Mouse (Mus musculus) Muller cell, postnatal 12 days (primary cell): ENCODE measurements at regions not wholly inside any gene's neighbourhood (a gene's known extent, or its start where the extent isn't known, plus 50 kb on each side); places are given as distances from the start of the nearest gene placed in this dataset.

ENCODE experiments used
- DNase-seq: peaks from one replicate; pipeline ENCODE4 v3.0.0-alpha.2; 2015; ENCODE audit errors: inconsistent ontology term

GRCm38 (mm10) chr6:147954967-147955830 is 91.9 kb upstream of the Far2 start:
- no peak for DNase-seq

- DNase-seq, result peak; percentile 25
These were observed 82.3 kb upstream of the Far2 start for GRCm38 (mm10) chr6:147964739-147965138.

- no peak for DNase-seq
These were observed 76.9 kb upstream of the Far2 start for GRCm38 (mm10) chr6:147970162-147970608.

DNA sequence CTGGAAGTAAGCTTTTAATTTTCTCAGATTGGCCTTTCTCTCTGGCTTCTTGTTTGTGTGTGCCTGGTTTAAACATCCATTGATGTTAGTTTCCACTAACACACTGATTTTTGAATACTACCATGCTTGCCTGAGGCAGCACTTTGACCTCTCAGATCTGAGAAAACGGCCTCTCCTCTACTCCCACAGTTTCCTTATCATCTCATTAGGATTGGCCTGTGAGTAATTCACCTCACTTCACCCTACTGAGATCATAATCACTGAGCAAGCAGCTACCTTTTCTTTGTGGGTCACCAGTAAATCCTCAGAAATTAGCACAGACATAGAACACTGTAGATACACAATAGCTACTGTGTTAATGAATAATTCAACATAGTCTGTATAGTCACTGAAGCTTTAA is 74.5 kb upstream of the Far2 start:
- DNase-seq, result no peak

DNA sequence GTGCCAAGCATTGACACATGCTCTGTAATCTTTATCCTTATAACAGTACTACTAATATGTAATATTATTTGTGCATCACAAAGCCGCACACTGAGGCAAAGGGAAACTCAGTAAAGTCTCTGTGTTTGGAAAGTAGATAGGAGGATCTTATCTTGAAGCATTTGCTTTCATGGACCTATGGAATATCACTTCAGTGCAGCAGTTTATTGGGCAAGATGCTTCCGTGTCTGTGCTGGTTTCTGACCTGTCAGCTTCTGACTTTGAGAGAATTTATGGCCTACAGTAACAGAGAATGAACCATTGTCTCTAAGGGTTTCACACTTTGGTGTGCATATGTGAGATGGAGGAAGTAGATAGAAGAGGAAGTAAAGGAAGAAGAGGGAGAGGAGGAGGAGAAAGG is 74.0 kb upstream of the Far2 start:
- DNase-seq, result no peak

- DNase-seq, result no peak
These were observed 71.1 kb upstream of the Far2 start for GRCm38 (mm10) chr6:147975917-147976316.

DNA sequence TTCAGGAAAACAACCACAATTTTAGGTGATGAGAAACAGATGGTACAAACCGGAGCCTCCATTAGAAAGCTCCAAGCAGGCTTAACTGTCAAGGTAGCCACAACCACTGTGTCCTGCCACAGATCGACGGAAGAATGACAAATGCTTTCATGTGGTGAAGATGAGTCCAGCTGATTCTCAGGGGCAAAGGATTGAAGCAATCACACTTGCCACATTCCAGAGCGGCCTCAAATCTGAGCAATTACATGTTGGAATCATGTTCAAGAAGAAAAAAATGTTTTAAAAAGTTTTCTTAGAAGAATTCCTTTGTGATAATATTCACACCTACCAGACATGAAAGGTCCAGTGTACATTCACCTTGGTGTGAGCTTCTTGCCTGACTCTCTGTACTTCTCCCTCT is 57.7 kb upstream of the Far2 start:
- DNase-seq, result no peak
